Mouse (Mus musculus): ENCODE measurements at regions not wholly inside any gene's neighbourhood (a gene's known extent, or its start where the extent isn't known, plus 50 kb on each side); places are given as distances from the start of the nearest gene placed in this dataset.

GRCm38 (mm10) chr1:193449394-193450103 is 79.5 kb upstream of the Camk1g start:
- H3K4me2 ChIP-seq = peak overlapping the region; percentile 27; the same call in 1 of the 2 replicates
- H3K36me3 ChIP-seq (ENCODE audit: insufficient read depth) = no peaks in the 10 kb centered on the region
- no peaks in the 10 kb centered on the region for H3K27me3 ChIP-seq (ENCODE audit: insufficient read depth, low read length)
- peak overlapping the region; percentile 90 for H3K27ac ChIP-seq (ENCODE audit: low read depth)
- H3K9ac ChIP-seq = no peak overlapping the region
- ATAC-seq (ENCODE audit: insufficient read depth) = peak; percentile 83
- no peaks in the 10 kb centered on the region for H3K9me3 ChIP-seq (ENCODE audit: low read depth, low read length)
- no peak overlapping the region for H3K4me3 ChIP-seq (ENCODE audit: low read depth, low read length)
- TF ChIP-seq CTCF (IDR thresholded peaks at IDR 0.05; ENCODE audit: low read depth) = peak; percentile 84
- DNase-seq = peak; percentile 95
- H3K4me1 ChIP-seq (ENCODE audit: insufficient read depth) = peaks cover 28% of the 10 kb centered on the region
- WGBS = 7% methylated on average over 7 of the region's 7 CpGs

GRCm38 (mm10) chr1:193448793-193449393 is 78.8 kb upstream of the Camk1g start:
- no peak for DNase-seq
- Histone ChIP-seq H3K36me3 (ENCODE audit: insufficient read depth) (no peaks in the 10 kb centered on the region), H3K4me3 (ENCODE audit: low read depth, low read length) (no peak overlapping the region), H3K9ac (no peak overlapping the region), H3K4me2 (no peak overlapping the region), H3K27ac (ENCODE audit: low read depth) (peak overlapping the region; percentile 90), H3K4me1 (ENCODE audit: insufficient read depth) (peaks cover 28% of the 10 kb centered on the region), H3K9me3 (ENCODE audit: low read depth, low read length) (no peaks in the 10 kb centered on the region), H3K27me3 (ENCODE audit: insufficient read depth, low read length) (no peaks in the 10 kb centered on the region)
- WGBS = 40% methylated on average over 3 of the region's 3 CpGs
- ATAC-seq (ENCODE audit: insufficient read depth) = 0 out of 2 replicates have a peak, but pooled peaks have one; percentile 9
- no peak for TF ChIP-seq CTCF (IDR thresholded peaks at IDR 0.05; ENCODE audit: low read depth)

- H3K9me3 ChIP-seq (ENCODE audit: low read depth, low read length) = no peaks in the 10 kb centered on the region
- H3K4me2 ChIP-seq = no peak overlapping the region
- no peak overlapping the region for H3K4me3 ChIP-seq (ENCODE audit: low read depth, low read length)
- no peak overlapping the region for H3K9ac ChIP-seq
- 83% methylated on average over 5 of the region's 5 CpGs for WGBS
- DNase-seq (no peak), ATAC-seq (ENCODE audit: insufficient read depth) (no peak)
- peaks cover 25% of the 10 kb centered on the region for H3K4me1 ChIP-seq (ENCODE audit: insufficient read depth)
- no peak overlapping the region for H3K27ac ChIP-seq (ENCODE audit: low read depth)
- H3K27me3 ChIP-seq (ENCODE audit: insufficient read depth, low read length) = no peaks in the 10 kb centered on the region
- H3K36me3 ChIP-seq (ENCODE audit: insufficient read depth) = no peaks in the 10 kb centered on the region
- no peak for TF ChIP-seq CTCF (IDR thresholded peaks at IDR 0.05; ENCODE audit: low read depth)
These were observed 77.5 kb upstream of the Camk1g start for GRCm38 (mm10) chr1:193447647-193448046.

DNA sequence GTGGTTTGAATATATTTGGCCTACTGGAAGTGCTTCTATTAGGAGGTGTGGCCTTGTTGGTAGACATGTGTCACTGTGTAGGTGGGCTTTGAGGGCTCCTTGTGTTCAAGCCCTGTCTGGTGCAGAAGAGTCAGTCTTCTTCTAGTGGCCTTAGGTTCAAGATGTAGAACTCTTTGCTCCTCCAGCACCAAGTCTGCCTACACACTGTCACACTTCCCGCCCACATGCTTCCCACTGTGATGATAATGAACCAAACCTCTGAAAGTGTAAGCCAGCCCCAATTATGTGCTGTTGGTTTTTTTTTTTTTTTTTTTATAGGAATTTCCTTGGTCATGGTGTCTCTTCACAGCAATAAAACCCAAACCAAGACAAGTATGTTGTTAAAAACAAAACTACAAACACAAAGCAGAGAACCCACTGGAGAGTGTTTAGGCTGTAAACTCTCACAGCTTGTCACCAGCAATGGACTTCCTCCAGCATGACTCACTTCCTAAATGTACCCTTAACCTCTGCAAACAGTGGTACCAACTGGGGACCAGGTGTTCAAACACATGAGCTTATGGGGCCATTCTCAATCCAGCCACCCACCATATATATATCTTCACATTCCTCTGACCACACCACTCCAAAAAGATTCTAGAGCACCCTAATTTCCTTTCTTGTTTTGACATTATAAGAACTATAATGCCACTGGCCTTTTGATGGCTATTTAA is 74.0 kb upstream of the Camk1g start:
- Histone ChIP-seq H3K4me1 (ENCODE audit: insufficient read depth) (peaks cover 2% of the 10 kb centered on the region), H3K4me3 (ENCODE audit: low read depth, low read length) (no peak overlapping the region), H3K27me3 (ENCODE audit: insufficient read depth, low read length) (no peaks in the 10 kb centered on the region), H3K36me3 (ENCODE audit: insufficient read depth) (no peaks in the 10 kb centered on the region), H3K9ac (no peak overlapping the region), H3K4me2 (no peak overlapping the region), H3K9me3 (ENCODE audit: low read depth, low read length) (no peaks in the 10 kb centered on the region), H3K27ac (ENCODE audit: low read depth) (no peak overlapping the region)
- no peak for TF ChIP-seq CTCF (IDR thresholded peaks at IDR 0.05; ENCODE audit: low read depth)
- no peak for DNase-seq
- WGBS = 75% methylated on average over 1 of the region's 1 CpGs
- ATAC-seq (ENCODE audit: insufficient read depth) = no peak

DNA sequence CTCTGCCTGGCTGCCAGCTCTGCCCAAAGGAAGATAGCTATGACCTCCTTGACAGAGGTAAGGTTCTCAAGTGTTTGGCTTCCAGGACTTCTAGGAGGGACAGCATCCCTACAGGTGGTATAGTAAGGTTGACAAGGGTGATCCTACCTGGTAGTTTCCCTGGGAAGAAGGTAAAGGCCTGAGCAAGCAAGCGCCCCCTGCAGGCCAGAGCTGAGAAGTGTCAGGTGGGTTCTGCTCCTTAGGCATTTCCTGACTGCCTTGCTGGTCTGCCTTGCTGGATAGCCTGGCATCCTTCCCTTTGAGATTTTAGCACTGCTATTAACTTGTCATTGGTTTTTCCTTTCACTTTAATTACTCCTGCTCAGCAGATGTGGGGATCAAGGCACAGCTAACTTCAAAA is 70.4 kb upstream of the Camk1g start:
- no peak overlapping the region for H3K4me3 ChIP-seq (ENCODE audit: low read depth, low read length)
- no peaks in the 10 kb centered on the region for H3K27me3 ChIP-seq (ENCODE audit: insufficient read depth, low read length)
- no peaks in the 10 kb centered on the region for H3K36me3 ChIP-seq (ENCODE audit: insufficient read depth)
- no peak overlapping the region for H3K4me2 ChIP-seq
- peak; percentile 69 for TF ChIP-seq CTCF (IDR thresholded peaks at IDR 0.05; ENCODE audit: low read depth)
- H3K9me3 ChIP-seq (ENCODE audit: low read depth, low read length) = no peaks in the 10 kb centered on the region
- H3K9ac ChIP-seq = no peak overlapping the region
- no peaks in the 10 kb centered on the region for H3K4me1 ChIP-seq (ENCODE audit: insufficient read depth)
- peak; percentile 50 for DNase-seq
- no peak overlapping the region for H3K27ac ChIP-seq (ENCODE audit: low read depth)
- 6% methylated on average over 1 of the region's 1 CpGs for WGBS
- ATAC-seq (ENCODE audit: insufficient read depth) = no peak

DNA sequence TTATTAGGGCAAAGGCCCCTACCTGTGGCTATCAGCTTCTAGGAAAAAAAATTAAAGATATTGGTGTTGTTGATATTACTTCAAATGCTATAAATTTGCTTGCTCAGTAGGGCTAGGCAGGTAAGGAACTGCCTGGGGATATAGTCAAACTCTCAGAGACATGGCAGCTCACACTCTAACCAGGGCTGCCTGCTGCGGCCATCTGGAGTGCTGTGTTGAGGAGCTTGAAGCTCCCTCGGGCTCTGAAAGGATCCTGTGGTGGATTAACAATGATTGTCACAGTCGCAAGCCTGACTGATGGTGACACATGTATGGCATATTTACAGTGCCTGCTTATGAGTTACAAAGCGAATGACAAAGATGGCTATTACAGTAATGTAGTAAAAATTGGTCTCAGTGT is 64.2 kb upstream of the Camk1g start:
- Histone ChIP-seq H3K27me3 (ENCODE audit: insufficient read depth, low read length) (no peaks in the 10 kb centered on the region), H3K4me3 (ENCODE audit: low read depth, low read length) (no peak overlapping the region), H3K9ac (no peak overlapping the region), H3K27ac (ENCODE audit: low read depth) (no peak overlapping the region), H3K4me2 (no peak overlapping the region), H3K9me3 (ENCODE audit: low read depth, low read length) (no peaks in the 10 kb centered on the region), H3K4me1 (ENCODE audit: insufficient read depth) (no peaks in the 10 kb centered on the region), H3K36me3 (ENCODE audit: insufficient read depth) (no peaks in the 10 kb centered on the region)
- DNase-seq = no peak
- no peak for TF ChIP-seq CTCF (IDR thresholded peaks at IDR 0.05; ENCODE audit: low read depth)
- WGBS = 69% methylated on average over 4 of the region's 4 CpGs
- ATAC-seq (ENCODE audit: insufficient read depth) = no peak

DNA sequence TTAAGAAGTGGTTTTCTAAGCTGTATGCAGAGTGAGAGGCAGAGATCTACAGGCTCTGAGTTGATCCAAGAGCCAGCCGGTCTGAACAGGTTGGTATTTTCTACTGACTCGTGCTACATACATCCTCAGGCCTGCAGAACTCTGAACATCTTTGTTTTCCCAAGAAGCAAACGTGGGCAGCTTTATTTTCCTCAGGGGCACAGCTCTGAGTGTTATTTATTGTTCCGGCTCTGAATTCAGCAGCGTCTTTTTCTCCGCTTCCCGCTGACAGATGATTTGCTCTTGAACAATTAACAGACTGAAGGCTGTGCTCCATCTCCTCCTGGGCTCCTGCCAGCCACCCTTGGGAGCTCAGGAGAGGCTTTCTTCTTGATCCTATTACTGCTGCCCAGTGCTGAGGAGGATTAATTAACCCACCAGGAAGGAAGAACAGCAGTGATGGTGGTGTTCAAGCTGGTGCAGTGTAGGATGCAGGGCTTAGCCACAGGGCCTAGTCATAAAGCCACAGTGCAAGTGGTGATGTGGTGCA is 63.5 kb upstream of the Camk1g start:
- H3K4me2 ChIP-seq = no peak overlapping the region
- DNase-seq (no peak), ATAC-seq (ENCODE audit: insufficient read depth) (no peak)
- no peaks in the 10 kb centered on the region for H3K27me3 ChIP-seq (ENCODE audit: insufficient read depth, low read length)
- no peaks in the 10 kb centered on the region for H3K9me3 ChIP-seq (ENCODE audit: low read depth, low read length)
- H3K4me3 ChIP-seq (ENCODE audit: low read depth, low read length) = no peak overlapping the region
- no peak for TF ChIP-seq CTCF (IDR thresholded peaks at IDR 0.05; ENCODE audit: low read depth)
- no peak overlapping the region for H3K9ac ChIP-seq
- H3K36me3 ChIP-seq (ENCODE audit: insufficient read depth) = no peaks in the 10 kb centered on the region
- H3K4me1 ChIP-seq (ENCODE audit: insufficient read depth) = no peaks in the 10 kb centered on the region
- H3K27ac ChIP-seq (ENCODE audit: low read depth) = no peak overlapping the region
- WGBS = 50% methylated on average over 7 of the region's 7 CpGs

Data from lung, embryonic 14.5 days (tissue).